10 mouse cellular contexts compared by ENCODE assay signal in genomic region chr9:117484396-117484795, GRCm38 (mm10).
A peak's percentile ranks its signal among the peaks of the same experiment; 100 is the strongest.
DNase-seq lines count a peak whose midpoint lies in the region; ATAC-seq and TF ChIP-seq lines count a peak whose summit lies in the region.
"Had no signal": no experiment of that assay in that cellular context is flagged by ENCODE, and none has a peak within 500 bp of the region (broad histone marks: within the 10 kb centered on the region; RNA-seq: fewer than 3 reads in every experiment).

No protein-coding gene starts in this region.

- 96% methylated on average over 5 of the region's 5 CpGs for WGBS in intestine, postnatal 0 days
- 87% methylated on average over 5 of the region's 5 CpGs for WGBS in intestine, embryonic 16.5 days
- 95% methylated on average over 5 of the region's 5 CpGs for WGBS in neural tube, embryonic 15.5 days

- H3K4me3 ChIP-seq in intestine, postnatal 0 days (ENCODE audit: low read depth, low read length) = no peak overlapping the region
- H3K4me3 ChIP-seq in intestine, embryonic 16.5 days (ENCODE audit: low read length) = no peak overlapping the region
- H3K4me3 ChIP-seq in neural tube, embryonic 15.5 days (replicated peaks) = no peak overlapping the region
- H3K4me3 ChIP-seq: intestine, embryonic 15.5 days had no signal

- no peak for ATAC-seq in intestine, postnatal 0 days
- no peak for ATAC-seq in intestine, embryonic 16.5 days
- no peak for ATAC-seq in neural tube, embryonic 15.5 days (ENCODE audit: low FRiP score)
- no peak for ATAC-seq in Patski
- ATAC-seq: intestine, embryonic 15.5 days had no signal

- no peak overlapping the region for H3K27ac ChIP-seq in intestine, postnatal 0 days (ENCODE audit: low read depth, low read length)
- H3K27ac ChIP-seq in intestine, embryonic 16.5 days (ENCODE audit: low read length) = no peak overlapping the region
- no peak overlapping the region for H3K27ac ChIP-seq in neural tube, embryonic 15.5 days (replicated peaks)
- H3K27ac ChIP-seq: intestine, embryonic 15.5 days had no signal

- peak; percentile 15 for DNase-seq in neural tube, embryonic 10.5 days (ENCODE audit: extremely low spot score, low spot score)
- DNase-seq in Patski (ENCODE audit: low read depth, low spot score) = no peak
- peak; percentile 1 for DNase-seq in induced T-regulatory cell, adult 2 months (ENCODE audit: low read depth)
- no peak for DNase-seq in left cerebral cortex, adult 18-20 months (ENCODE audit: low spot score in 2 of 2)
- DNase-seq in left cerebral cortex, postnatal 25 days (ENCODE audit: low spot score in 2 of 2) = no peak
- DNase-seq: cerebellum, adult 18-20 months had no signal

- no peaks in the 10 kb centered on the region for H3K36me3 ChIP-seq in intestine, postnatal 0 days (ENCODE audit: control insufficient read depth, insufficient read depth)
- no peaks in the 10 kb centered on the region for H3K36me3 ChIP-seq in intestine, embryonic 16.5 days (ENCODE audit: control insufficient read depth, insufficient read depth, low read length)
- H3K36me3 ChIP-seq in neural tube, embryonic 15.5 days = no peaks in the 10 kb centered on the region
- H3K36me3 ChIP-seq: intestine, embryonic 15.5 days had no signal

- intact Hi-C loops in left cerebral cortex, postnatal 25 days (cut with DNase I) = no loop called here

- H3K27me3 ChIP-seq in intestine, postnatal 0 days (replicated peaks; ENCODE audit: control insufficient read depth, insufficient read depth, low read length) = no peaks in the 10 kb centered on the region
- H3K27me3 ChIP-seq in intestine, embryonic 16.5 days (replicated peaks; ENCODE audit: control insufficient read depth, insufficient read depth, low read length) = no peaks in the 10 kb centered on the region
- no peaks in the 10 kb centered on the region for H3K27me3 ChIP-seq in neural tube, embryonic 15.5 days (replicated peaks)
- H3K27me3 ChIP-seq in Patski = no peaks in the 10 kb centered on the region
- H3K27me3 ChIP-seq: intestine, embryonic 15.5 days had no signal

- POLR2A ChIA-PET in Patski (lab: Charles Lee) = no interaction called here

- no peaks in the 10 kb centered on the region for H3K4me1 ChIP-seq in intestine, postnatal 0 days (replicated peaks; ENCODE audit: control insufficient read depth, insufficient read depth, low read length)
- H3K4me1 ChIP-seq in intestine, embryonic 16.5 days (ENCODE audit: control insufficient read depth, insufficient read depth, low read length) = no peaks in the 10 kb centered on the region
- H3K4me1 ChIP-seq in neural tube, embryonic 15.5 days = no peaks in the 10 kb centered on the region
- H3K4me1 ChIP-seq: intestine, embryonic 15.5 days had no signal

- H3K4me2 ChIP-seq in intestine, postnatal 0 days (replicated peaks; ENCODE audit: low read depth) = no peak overlapping the region
- no peak overlapping the region for H3K4me2 ChIP-seq in intestine, embryonic 16.5 days (ENCODE audit: low read depth, low read length)
- no peak overlapping the region for H3K4me2 ChIP-seq in neural tube, embryonic 15.5 days
- H3K4me2 ChIP-seq: intestine, embryonic 15.5 days had no signal

- CTCF ChIA-PET in Patski (lab: Charles Lee) = no interaction called here

- H3K9me3 ChIP-seq in intestine, postnatal 0 days (ENCODE audit: control insufficient read depth) = no peaks in the 10 kb centered on the region
- no peaks in the 10 kb centered on the region for H3K9me3 ChIP-seq in intestine, embryonic 16.5 days (ENCODE audit: control insufficient read depth, low read length)
- no peaks in the 10 kb centered on the region for H3K9me3 ChIP-seq in neural tube, embryonic 15.5 days (replicated peaks)
- H3K9me3 ChIP-seq: intestine, embryonic 15.5 days had no signal

- no peak overlapping the region for H3K9ac ChIP-seq in intestine, postnatal 0 days (ENCODE audit: low read depth, low read length)
- no peak overlapping the region for H3K9ac ChIP-seq in intestine, embryonic 16.5 days (ENCODE audit: low read depth, low read length)
- no peak overlapping the region for H3K9ac ChIP-seq in neural tube, embryonic 15.5 days (replicated peaks)
- H3K9ac ChIP-seq: intestine, embryonic 15.5 days had no signal

- in situ Hi-C loops in Patski (cut with MboI; ENCODE audit: low pct_unique_long_range_greater_than_20kb) = no loop called here

- peak; percentile 62 for TF ChIP-seq CTCF in intestine, postnatal 0 days (IDR thresholded peaks at IDR 0.05; ENCODE audit: low read depth)
- peak; percentile 56 for TF ChIP-seq CTCF in Patski (IDR thresholded peaks at IDR 0.05)

Comparison
In these comparisons a context has a peak if more than half of its experiments do, and no peak if none do; other contexts are left out.
1. DNase-seq: peak in neural tube, embryonic 10.5 days (single experiment) and induced T-regulatory cell, adult 2 months (single experiment); none in Patski (single experiment), left cerebral cortex, adult 18-20 months (0 of 2) and left cerebral cortex, postnatal 25 days (0 of 2).